Mouse (Mus musculus) hindbrain, embryonic 11.5 days (tissue): ENCODE measurements at regions not wholly inside any gene's neighbourhood (a gene's known extent, or its start where the extent isn't known, plus 50 kb on each side); places are given as distances from the start of the nearest gene placed in this dataset.

Experiments used
- ATAC-seq: fragments of 200-750 bp; cut with Nextera tagmentation; 2 replicates; pipeline ENCODE4 v1.8.0; 2017; ENCODE audit warnings: mild to moderate bottlenecking, moderate TSS enrichment, moderate library complexity; ENCODE audit not compliant: low FRiP score
- DNase-seq: peaks from one replicate; pipeline ENCODE4 v3.0.0-alpha.2; 2015; ENCODE audit warnings: low spot score
- H3K27ac ChIP-seq: fragments of 300-500 bp; sonication (generic); 2 replicates; pipeline ENCODE4 v1.5.1; 2014; ENCODE audit warnings: mild to moderate bottlenecking, low read depth, low read length
- H3K27me3 ChIP-seq: fragments of 300-500 bp; sonication (generic); 2 replicates; pipeline ENCODE4 v1.6.1; 2014; ENCODE audit warnings: mild to moderate bottlenecking, low read length, moderate library complexity, mixed read lengths; ENCODE audit not compliant: control insufficient read depth, insufficient read depth
- H3K36me3 ChIP-seq: fragments of 300-500 bp; sonication (generic); 2 replicates; pipeline ENCODE4 v1.6.1; 2014; ENCODE audit warnings: mild to moderate bottlenecking, low read length, moderate library complexity, mixed read lengths; ENCODE audit not compliant: control insufficient read depth, insufficient read depth
- H3K4me1 ChIP-seq: fragments of 300-500 bp; sonication (generic); replicated peaks from 2 replicates; pipeline ENCODE4 v1.6.1; 2014; ENCODE audit warnings: low read length, mixed read lengths; ENCODE audit not compliant: control insufficient read depth, insufficient read depth
- H3K4me2 ChIP-seq: fragments of 300-500 bp; sonication (generic); replicated peaks from 2 replicates; pipeline ENCODE4 v1.6.1; 2014; ENCODE audit warnings: mild to moderate bottlenecking, low read depth, low read length
- H3K4me3 ChIP-seq: fragments of 300-500 bp; sonication (generic); 2 replicates; pipeline ENCODE4 v1.5.1; 2014; ENCODE audit warnings: low read depth, low read length
- H3K9ac ChIP-seq: fragments of 300-500 bp; sonication (generic); 2 replicates; pipeline ENCODE4 v1.6.1; 2014; ENCODE audit warnings: low read depth, low read length
- H3K9me3 ChIP-seq: fragments of 300-500 bp; sonication (generic); 2 replicates; pipeline ENCODE4 v1.6.1; 2016; ENCODE audit warnings: low read length; ENCODE audit not compliant: control insufficient read depth
- WGBS: fragments of 180-500 bp; shearing (Covaris S2); extraction: QIAGEN DNeasy Blood & Tissue Kit; methylation state at CpG from one replicate; pipeline ENCODE4 v1.1.7; 2014; 5-methylcytosine and 5-hydroxymethylcytosine counted together

DNA sequence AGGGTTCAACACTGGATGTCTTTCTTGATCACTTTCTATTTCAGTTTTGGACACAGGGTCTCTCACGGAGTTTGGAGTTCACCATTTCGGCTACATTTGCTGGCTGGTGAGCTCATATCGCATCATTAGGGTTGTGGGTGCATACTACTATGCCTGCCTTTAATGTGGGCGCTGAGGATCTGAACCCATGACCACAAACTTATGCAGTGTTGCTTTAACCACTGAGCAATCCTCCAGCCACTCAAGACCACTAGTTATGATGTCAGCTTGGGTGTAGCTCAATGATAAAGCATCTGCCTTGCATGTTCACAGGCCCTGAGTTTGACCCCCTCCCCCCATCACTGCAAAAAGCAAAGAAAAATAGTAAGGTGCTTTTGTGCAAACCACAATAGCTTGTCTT is 178.8 kb upstream of the Ado start:
- DNase-seq (no peak), ATAC-seq (no peak)
- Histone ChIP-seq H3K4me1 (no peaks in the 10 kb centered on the region), H3K4me2 (no peak overlapping the region), H3K9ac (no peak overlapping the region), H3K36me3 (no peaks in the 10 kb centered on the region), H3K27ac (no peak overlapping the region), H3K4me3 (no peak overlapping the region), H3K9me3 (no peaks in the 10 kb centered on the region), H3K27me3 (no peaks in the 10 kb centered on the region)
- 95% methylated on average over 4 of the region's 4 CpGs for WGBS

GRCm38 (mm10) chr10:67726796-67727195 is 178.0 kb upstream of the Ado start:
- Histone ChIP-seq H3K36me3 (no peaks in the 10 kb centered on the region), H3K9ac (no peak overlapping the region), H3K4me2 (no peak overlapping the region), H3K4me1 (no peaks in the 10 kb centered on the region), H3K4me3 (no peak overlapping the region), H3K27me3 (no peaks in the 10 kb centered on the region), H3K9me3 (no peaks in the 10 kb centered on the region), H3K27ac (no peak overlapping the region)
- ATAC-seq (no peak), DNase-seq (no peak)
- 90% methylated on average over 6 of the region's 6 CpGs for WGBS

DNA sequence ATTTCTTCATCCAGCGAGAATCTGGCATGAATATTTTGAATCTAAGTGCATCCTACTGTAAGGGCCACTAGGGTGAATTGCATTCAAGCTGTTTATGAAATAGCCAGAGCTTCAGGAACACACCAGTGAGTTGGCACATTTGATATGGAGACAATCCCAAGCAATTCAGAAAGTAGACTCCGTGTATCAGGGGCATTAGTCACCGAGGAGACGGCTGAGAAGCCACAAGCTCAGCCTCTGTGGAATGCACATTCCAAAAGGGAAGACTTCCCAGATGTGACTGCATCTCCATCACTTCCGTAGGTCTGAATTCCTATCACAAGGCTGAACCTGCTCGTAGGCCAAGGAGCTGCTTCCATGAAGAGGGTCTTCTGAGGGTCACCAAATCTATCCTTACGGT is 177.6 kb upstream of the Ado start:
- no peaks in the 10 kb centered on the region for H3K9me3 ChIP-seq
- no peak overlapping the region for H3K4me2 ChIP-seq
- ATAC-seq (no peak), DNase-seq (no peak)
- H3K27ac ChIP-seq: no peak overlapping the region
- no peaks in the 10 kb centered on the region for H3K4me1 ChIP-seq
- no peak overlapping the region for H3K9ac ChIP-seq
- no peak overlapping the region for H3K4me3 ChIP-seq
- no peaks in the 10 kb centered on the region for H3K36me3 ChIP-seq
- 86% methylated on average over 7 of the region's 7 CpGs for WGBS
- H3K27me3 ChIP-seq: no peaks in the 10 kb centered on the region

GRCm38 (mm10) chr10:67721787-67722186 is 173.0 kb upstream of the Ado start:
- no peaks in the 10 kb centered on the region for H3K4me1 ChIP-seq
- no peak overlapping the region for H3K27ac ChIP-seq
- ATAC-seq (no peak), DNase-seq (peak; percentile 53)
- H3K4me3 ChIP-seq: no peak overlapping the region
- H3K36me3 ChIP-seq: no peaks in the 10 kb centered on the region
- H3K9me3 ChIP-seq: no peaks in the 10 kb centered on the region
- H3K27me3 ChIP-seq: no peaks in the 10 kb centered on the region
- no peak overlapping the region for H3K9ac ChIP-seq
- no peak overlapping the region for H3K4me2 ChIP-seq
- WGBS: 45% methylated on average over 5 of the region's 5 CpGs

DNA sequence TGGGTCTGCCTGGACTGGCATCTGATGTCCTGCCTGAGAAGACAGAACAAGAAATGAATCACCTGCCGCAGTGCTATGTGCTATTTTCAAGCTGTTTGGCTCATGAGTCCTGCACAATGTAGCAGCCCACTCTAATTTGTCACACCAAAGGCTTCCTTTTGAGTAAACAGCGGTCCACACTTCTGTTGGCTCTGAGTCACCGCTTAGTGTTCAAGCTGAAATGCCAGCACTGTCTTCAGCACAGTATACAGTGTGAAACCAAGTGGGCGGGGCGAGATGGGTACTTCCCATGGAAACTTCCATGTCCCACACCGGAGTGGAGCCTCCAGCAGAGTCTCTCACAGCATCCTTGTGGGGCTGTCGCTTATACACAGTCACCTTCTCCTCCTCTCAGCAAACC is 168.8 kb upstream of the Ado start:
- Histone ChIP-seq H3K9ac (no peak overlapping the region), H3K36me3 (no peaks in the 10 kb centered on the region), H3K4me3 (no peak overlapping the region), H3K4me2 (no peak overlapping the region), H3K4me1 (no peaks in the 10 kb centered on the region), H3K27ac (no peak overlapping the region), H3K27me3 (no peaks in the 10 kb centered on the region), H3K9me3 (no peaks in the 10 kb centered on the region)
- WGBS: 86% methylated on average over 7 of the region's 7 CpGs
- no peak for ATAC-seq
- no peak for DNase-seq

DNA sequence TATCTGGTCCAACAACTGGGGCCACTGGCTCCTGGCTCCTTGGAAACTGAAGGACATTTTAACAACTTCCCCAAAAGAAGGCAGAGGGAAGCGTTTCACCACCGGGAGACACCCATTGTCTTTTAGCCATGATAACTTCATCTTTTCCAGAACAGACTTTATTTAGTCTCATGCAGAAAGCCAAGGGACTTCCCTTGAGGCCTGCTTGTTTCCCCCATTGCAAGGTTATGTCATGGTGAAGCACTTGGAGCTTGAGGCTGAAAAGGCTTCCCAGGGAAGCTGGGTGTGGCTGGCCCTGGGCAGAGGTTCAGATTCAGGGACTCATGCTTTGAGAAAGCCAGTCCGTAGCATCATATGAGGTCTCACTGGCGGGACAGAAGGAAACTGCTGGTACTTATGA is 166.3 kb upstream of the Ado start:
- Histone ChIP-seq H3K4me1 (no peaks in the 10 kb centered on the region), H3K27ac (no peak overlapping the region), H3K27me3 (no peaks in the 10 kb centered on the region), H3K9me3 (no peaks in the 10 kb centered on the region), H3K36me3 (no peaks in the 10 kb centered on the region), H3K4me2 (no peak overlapping the region), H3K4me3 (no peak overlapping the region), H3K9ac (no peak overlapping the region)
- WGBS: 92% methylated on average over 4 of the region's 4 CpGs
- no peak for ATAC-seq
- DNase-seq: no peak

DNA sequence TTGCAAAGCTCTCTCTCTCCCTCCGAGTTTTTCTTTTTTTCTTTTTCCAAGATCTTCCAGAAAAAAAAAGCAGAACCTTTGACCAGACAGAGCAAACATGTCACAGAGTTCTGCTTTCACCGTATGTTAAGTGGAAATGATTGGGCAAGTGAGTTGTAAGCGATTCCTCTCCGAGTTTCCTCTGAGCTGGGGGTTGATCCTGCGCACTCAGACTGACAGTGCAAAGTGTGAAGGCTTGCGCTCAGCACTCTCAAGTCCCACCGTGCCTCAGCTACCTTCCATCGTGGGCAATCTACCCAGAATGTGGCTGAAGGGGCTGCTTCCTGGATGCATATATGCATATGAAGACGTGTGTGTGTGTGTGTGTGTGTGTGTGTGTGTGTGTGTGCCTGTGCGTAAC is 164.3 kb upstream of the Ado start:
- H3K27me3 ChIP-seq: no peaks in the 10 kb centered on the region
- no peak overlapping the region for H3K27ac ChIP-seq
- DNase-seq: no peak
- no peaks in the 10 kb centered on the region for H3K36me3 ChIP-seq
- ATAC-seq: no peak
- no peak overlapping the region for H3K9ac ChIP-seq
- WGBS: 92% methylated on average over 10 of the region's 10 CpGs
- no peaks in the 10 kb centered on the region for H3K4me1 ChIP-seq
- no peaks in the 10 kb centered on the region for H3K9me3 ChIP-seq
- H3K4me3 ChIP-seq: no peak overlapping the region
- no peak overlapping the region for H3K4me2 ChIP-seq

- Histone ChIP-seq H3K27ac (no peak overlapping the region), H3K4me2 (no peak overlapping the region), H3K4me1 (no peaks in the 10 kb centered on the region), H3K9me3 (no peaks in the 10 kb centered on the region), H3K4me3 (no peak overlapping the region), H3K9ac (no peak overlapping the region), H3K36me3 (no peaks in the 10 kb centered on the region), H3K27me3 (no peaks in the 10 kb centered on the region)
- no peak for DNase-seq
- ATAC-seq: no peak
- WGBS: 87% methylated on average over 6 of the region's 6 CpGs
Measured at GRCm38 (mm10) chr10:67712665-67713064, 163.9 kb upstream of the Ado start.

DNA sequence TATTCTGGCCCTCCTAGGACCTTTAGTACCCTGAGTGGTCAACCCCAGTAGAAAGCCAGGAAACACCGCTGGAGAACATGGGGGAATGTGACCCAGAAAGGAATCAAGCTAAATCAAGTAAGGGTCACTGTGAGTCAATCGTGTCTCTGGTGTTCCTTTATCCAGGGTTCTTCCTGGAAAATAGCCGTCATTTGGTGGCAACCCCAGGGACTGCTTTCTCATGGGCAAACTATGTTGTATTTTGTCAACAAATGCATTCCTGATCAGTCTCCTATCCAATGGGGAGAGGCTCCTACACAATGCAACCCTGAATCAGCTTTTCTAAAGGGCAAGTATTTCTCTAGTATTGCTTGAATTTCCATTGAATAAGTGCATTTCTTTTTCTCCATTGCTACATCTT is 163.2 kb upstream of the Ado start:
- no peak for ATAC-seq
- Histone ChIP-seq H3K9ac (no peak overlapping the region), H3K4me3 (no peak overlapping the region), H3K9me3 (no peaks in the 10 kb centered on the region), H3K36me3 (no peaks in the 10 kb centered on the region), H3K27ac (no peak overlapping the region), H3K4me2 (no peak overlapping the region), H3K27me3 (no peaks in the 10 kb centered on the region), H3K4me1 (no peaks in the 10 kb centered on the region)
- 95% methylated on average over 3 of the region's 3 CpGs for WGBS
- DNase-seq: no peak
